Mouse (Mus musculus) G1E (cell line): ENCODE results near the gene Fam222a. TPM values are rescaled to one million over a fixed set of nuclear protein-coding genes. Genes with fewer than 3 reads are reported as not detected.

Source experiments
- ATAC-seq: 2 replicates; pipeline ENCODE4 v1.8.0; 2016; ENCODE audit warnings: mild to moderate bottlenecking; ENCODE audit not compliant: insufficient number of reproducible peaks, poor library complexity, low FRiP score, severe bottlenecking; ENCODE audit errors: extremely low read depth
- DNase-seq: peaks from one replicate; pipeline ENCODE4 v3.0.0; 2012; ENCODE audit warnings: low spot score
- H3K27me3 ChIP-seq: 2 replicates; pipeline ENCODE4 v1.6.1; 2012; ENCODE audit warnings: mild to moderate bottlenecking, low read length, inconsistent platforms; ENCODE audit not compliant: insufficient read depth
- H3K36me3 ChIP-seq: replicated peaks from 2 replicates; pipeline ENCODE3; 2012; ENCODE audit warnings: mild to moderate bottlenecking, inconsistent platforms
- H3K4me1 ChIP-seq: 2 replicates; pipeline ENCODE4 v1.6.1; 2012; ENCODE audit warnings: low read depth, low read length, inconsistent platforms, mixed read lengths; ENCODE audit not compliant: insufficient read depth
- H3K4me3 ChIP-seq: 2 replicates; pipeline ENCODE4 v1.5.1; 2012; ENCODE audit warnings: low read depth, mild to moderate bottlenecking, inconsistent platforms, low read length, moderate library complexity, mixed read lengths
- H3K9me3 ChIP-seq: replicated peaks from 2 replicates; pipeline ENCODE4 v1.6.1; 2012; ENCODE audit warnings: inconsistent platforms
- CTCF ChIP-seq: IDR thresholded peaks from 2 replicates; pipeline ENCODE4 v1.5.1; 2012; ENCODE audit warnings: low read depth, low read length, inconsistent platforms, mixed read lengths
- GATA1 ChIP-seq: IDR thresholded peaks from 2 replicates; pipeline ENCODE4 v1.6.1; 2012; ENCODE audit warnings: borderline replicate concordance, low read length, inconsistent platforms, mixed read lengths
- GATA2 ChIP-seq: IDR thresholded peaks from 2 replicates; pipeline ENCODE4 v1.6.1; 2012; ENCODE audit warnings: low read depth, low read length, inconsistent platforms, borderline replicate concordance
- POLR2AphosphoS5 ChIP-seq: IDR thresholded peaks from 2 replicates; pipeline ENCODE4 v1.6.1; 2012; ENCODE audit warnings: low read depth, low read length, inconsistent platforms; ENCODE audit not compliant: insufficient replicate concordance
- TAL1 ChIP-seq: conservative IDR thresholded peaks from 2 replicates; pipeline ENCODE4 v1.6.1; 2012; ENCODE audit warnings: low read depth, low read length, inconsistent platforms, mixed read lengths
- polyA plus RNA-seq: library from polyadenylated mRNA; stranded (reverse); fragments of >175 nt; gene quantifications from 2 replicates; pipeline ENCODE4 v1.2.3, GENCODE M21; 2012
- total RNA-seq, 2 experiments: library from RNA; stranded (forward) in 1 of 2; stranded (reverse) in 1 of 2; fragments of 200-1000 nt in 1 of 2; fragments of >200 nt in 1 of 2; fragmentation: Nextera tagmentation in 1 of 2; gene quantifications; 2 replicates each; pipeline ENCODE4 v1.2.3; 2014 to 2017

The Fam222a gene
- total and polyA plus RNA-seq, 3 experiments, result 0.71 to 6.9 (median 3.8) TPM

GRCm38 (mm10) chr5:114578361-114578760, 10.5 kb downstream of the Fam222a start:
- peaks cover 20% of the 10 kb centered on the region; the same call in 1 of the 2 replicates for H3K27me3 ChIP-seq
- ATAC-seq, result no peak
- H3K4me3 ChIP-seq, result no peak overlapping the region
- TF ChIP-seq GATA2, result no peak
- TF ChIP-seq POLR2AphosphoS5, result no peak
- no peak for TF ChIP-seq CTCF
- no peak for TF ChIP-seq TAL1
- TF ChIP-seq GATA1, result no peak
- DNase-seq, result no peak
- peaks cover 58% of the 10 kb centered on the region for H3K36me3 ChIP-seq
- peaks cover 34% of the 10 kb centered on the region for H3K4me1 ChIP-seq
- H3K9me3 ChIP-seq, result no peaks in the 10 kb centered on the region

- H3K36me3 ChIP-seq, result peaks cover 52% of the 10 kb centered on the region
- H3K9me3 ChIP-seq, result no peaks in the 10 kb centered on the region
- TF ChIP-seq TAL1 (no peak), POLR2AphosphoS5 (no peak)
- no peak overlapping the region for H3K4me3 ChIP-seq
- peaks cover 19% of the 10 kb centered on the region; the same call in 1 of the 2 replicates for H3K27me3 ChIP-seq
- peaks cover 36% of the 10 kb centered on the region for H3K4me1 ChIP-seq
- no peak for ATAC-seq
- no peak for DNase-seq
Measured at GRCm38 (mm10) chr5:114579714-114580357, 12.0 kb downstream of the Fam222a start.

DNA sequence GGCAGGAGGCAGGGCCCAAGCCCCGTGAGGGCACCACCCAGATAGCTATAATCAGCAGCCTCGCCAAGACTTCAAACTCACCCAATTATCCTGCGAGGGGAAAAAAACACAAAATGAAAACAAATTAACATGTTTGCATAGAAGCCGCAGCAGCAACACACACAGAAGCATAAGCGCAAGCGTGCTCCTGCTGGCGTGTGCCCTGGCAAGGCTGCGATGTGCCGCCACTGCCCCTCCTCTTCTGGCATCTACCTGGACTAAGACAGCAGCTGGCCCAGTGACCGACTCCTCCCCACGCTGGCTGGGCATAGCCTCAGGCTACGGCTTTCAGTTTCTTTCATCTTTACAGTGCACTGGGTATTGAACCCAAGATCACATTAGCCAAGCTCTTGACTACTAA, 13.7 kb downstream of the Fam222a start:
- no peak for DNase-seq
- peaks cover 41% of the 10 kb centered on the region for H3K36me3 ChIP-seq
- H3K27me3 ChIP-seq, result peaks cover 21% of the 10 kb centered on the region
- peaks cover 32% of the 10 kb centered on the region for H3K4me1 ChIP-seq
- no peaks in the 10 kb centered on the region for H3K9me3 ChIP-seq
- ATAC-seq, result no peak
- TF ChIP-seq CTCF (no peak), POLR2AphosphoS5 (no peak), GATA2 (no peak), TAL1 (no peak), GATA1 (no peak)
- no peak overlapping the region for H3K4me3 ChIP-seq

DNA sequence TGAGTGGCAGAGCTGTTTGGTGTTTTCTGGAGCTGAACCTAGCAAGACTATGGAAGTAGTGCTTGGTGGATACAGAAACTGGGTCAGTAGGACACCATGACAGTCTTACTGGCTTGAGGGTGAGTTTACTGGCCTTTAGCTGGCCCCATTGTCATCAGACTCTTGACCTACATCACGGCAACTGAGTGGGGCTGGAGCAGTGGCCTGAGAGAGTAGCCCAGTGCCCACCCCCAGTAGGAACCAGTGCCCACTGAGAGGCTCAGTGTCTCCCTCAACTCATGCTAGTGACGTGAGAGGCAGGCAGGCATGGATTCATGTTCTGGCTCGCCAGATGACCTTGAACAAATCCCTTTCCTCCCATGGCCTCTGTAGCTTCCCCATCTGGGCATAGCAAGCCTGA, 15.2 kb downstream of the Fam222a start:
- Histone ChIP-seq H3K9me3 (no peaks in the 10 kb centered on the region), H3K27me3 (peaks cover 18% of the 10 kb centered on the region), H3K36me3 (peaks cover 37% of the 10 kb centered on the region), H3K4me3 (no peak overlapping the region), H3K4me1 (peaks cover 28% of the 10 kb centered on the region)
- TF ChIP-seq TAL1, result no peak
- TF ChIP-seq GATA1, result no peak
- no peak for TF ChIP-seq CTCF
- no peak for TF ChIP-seq GATA2
- TF ChIP-seq POLR2AphosphoS5, result no peak
- DNase-seq (no peak), ATAC-seq (no peak)

DNA sequence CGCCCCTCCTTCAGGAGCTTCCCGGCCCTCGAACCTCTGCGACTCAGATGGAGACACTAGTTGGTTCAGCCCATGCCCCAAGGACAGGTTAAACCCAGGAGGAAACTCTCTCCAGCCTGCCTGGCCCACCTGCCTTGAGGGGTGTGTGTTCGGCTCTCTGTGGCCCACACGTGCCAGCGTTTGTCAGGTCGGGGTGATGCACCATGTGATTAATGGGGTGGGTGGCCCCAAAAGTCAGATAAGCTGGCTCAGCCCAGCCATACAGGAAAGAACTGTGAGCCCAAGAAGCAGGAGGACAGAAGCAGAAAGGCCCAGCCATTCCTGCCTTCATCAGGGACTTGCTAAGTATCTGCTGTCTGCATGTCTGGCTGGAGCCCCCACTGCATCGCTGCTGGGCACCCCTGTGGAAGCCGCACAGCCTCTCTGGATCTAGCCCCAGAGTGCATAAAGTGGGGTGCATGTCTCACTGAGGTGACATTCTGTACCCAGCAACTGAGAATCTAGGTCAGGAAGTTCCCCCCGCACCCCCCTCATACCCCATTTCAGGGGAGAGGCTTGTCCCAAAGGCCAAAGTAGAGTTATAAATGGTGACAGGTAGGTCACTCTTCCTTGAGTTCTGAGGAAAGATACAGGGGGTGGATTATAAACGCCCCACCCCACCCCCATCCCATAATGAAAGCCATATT, 15.8 kb downstream of the Fam222a start:
- Histone ChIP-seq H3K27me3 (peaks cover 22% of the 10 kb centered on the region), H3K9me3 (no peaks in the 10 kb centered on the region), H3K4me3 (no peak overlapping the region), H3K36me3 (peaks cover 41% of the 10 kb centered on the region), H3K4me1 (peaks cover 34% of the 10 kb centered on the region)
- ATAC-seq (no peak), DNase-seq (no peak)
- no peak for TF ChIP-seq TAL1
- TF ChIP-seq POLR2AphosphoS5, result no peak
- TF ChIP-seq CTCF, result no peak
- no peak for TF ChIP-seq GATA1
- TF ChIP-seq GATA2, result no peak

DNA sequence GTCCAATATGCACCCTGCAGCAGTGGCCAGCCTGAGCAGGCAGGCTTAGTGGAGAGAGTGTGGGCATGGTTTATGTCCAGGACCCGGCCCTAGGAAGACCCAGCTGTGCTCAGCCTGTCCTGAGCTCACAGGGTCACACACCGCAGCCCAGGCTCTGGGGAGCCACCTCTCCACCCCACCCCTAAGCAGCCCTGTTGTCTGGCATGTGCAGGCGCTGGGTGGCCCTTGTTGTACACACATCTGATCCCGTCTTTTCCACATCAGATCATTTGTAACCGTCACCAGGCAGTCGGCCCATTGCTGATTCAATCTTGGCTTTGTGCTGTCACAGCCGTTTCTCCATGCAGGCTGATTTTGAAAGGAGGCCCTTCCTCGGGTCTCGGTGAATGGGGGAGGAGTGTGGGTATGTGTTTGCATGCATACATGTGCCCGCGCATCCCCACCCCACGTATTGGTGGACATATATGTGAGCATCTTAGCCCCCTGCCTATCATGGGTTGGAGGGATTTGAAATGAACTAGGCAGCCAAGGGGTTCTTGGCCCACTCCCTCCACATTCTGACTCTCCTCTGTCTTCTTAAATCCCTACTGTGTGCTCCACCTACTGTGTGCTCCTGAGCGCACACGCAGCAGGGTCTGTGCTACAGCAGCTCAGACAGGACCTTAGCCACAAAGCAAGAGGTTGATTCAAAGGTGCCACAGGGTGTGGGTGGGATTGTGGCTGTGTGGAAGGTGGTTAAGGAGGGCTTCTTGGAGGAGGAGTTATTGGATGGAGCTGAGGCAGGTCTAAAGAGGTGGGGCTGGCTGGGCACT, 16.7 kb downstream of the Fam222a start:
- peaks cover 23% of the 10 kb centered on the region for H3K27me3 ChIP-seq
- DNase-seq (no peak), ATAC-seq (no peak)
- H3K36me3 ChIP-seq, result peaks cover 37% of the 10 kb centered on the region
- no peaks in the 10 kb centered on the region for H3K9me3 ChIP-seq
- no peak overlapping the region for H3K4me3 ChIP-seq
- TF ChIP-seq GATA2 (no peak), GATA1 (no peak), TAL1 (no peak)
- H3K4me1 ChIP-seq, result peaks cover 37% of the 10 kb centered on the region
